Mouse (Mus musculus): ENCODE measurements around the gene Adh6b.
"Not testable (repeated sequence)": the region's sequence is repeated elsewhere in the genome, so short reads cannot be mapped to it uniquely, and the experiment has no call there.

Gene Adh6b

GRCm38 (mm10) chr3:138360721-138361120 lies 19.1 kb downstream of the Adh6b start:
- no peak for DNase-seq (ENCODE audit: low read depth, low spot score)

GRCm38 (mm10) chr3:138362920-138363319 lies 21.3 kb downstream of the Adh6b start:
- DNase-seq (ENCODE audit: low read depth, low spot score), result no peak

- no peak for DNase-seq (ENCODE audit: low read depth, low spot score)
Observed at GRCm38 (mm10) chr3:138366181-138366580, 24.6 kb downstream of the Adh6b start.

GRCm38 (mm10) chr3:138369546-138369945 lies 28.0 kb downstream of the Adh6b start:
- no peak for DNase-seq (ENCODE audit: low read depth, low spot score)

GRCm38 (mm10) chr3:138370289-138370688 lies 28.7 kb downstream of the Adh6b start:
- not testable (repeated sequence) for DNase-seq (ENCODE audit: low read depth, low spot score)

- no peak for DNase-seq (ENCODE audit: low read depth, low spot score)
Observed at GRCm38 (mm10) chr3:138373920-138374319, 32.3 kb downstream of the Adh6b start.

GRCm38 (mm10) chr3:138375148-138375547 lies 33.6 kb downstream of the Adh6b start:
- no peak for DNase-seq (ENCODE audit: low read depth, low spot score)

- no peak for DNase-seq (ENCODE audit: low read depth, low spot score)
Observed at GRCm38 (mm10) chr3:138381133-138381532, 39.6 kb downstream of the Adh6b start.

- DNase-seq (ENCODE audit: low read depth, low spot score), result no peak
Observed at GRCm38 (mm10) chr3:138387155-138387554, 45.6 kb downstream of the Adh6b start.

GRCm38 (mm10) chr3:138404872-138405271 lies 63.3 kb downstream of the Adh6b start:
- no peak for DNase-seq (ENCODE audit: low read depth, low spot score)

GRCm38 (mm10) chr3:138405341-138405740 lies 63.8 kb downstream of the Adh6b start:
- DNase-seq (ENCODE audit: low read depth, low spot score), result peak; percentile 32

- no peak for DNase-seq (ENCODE audit: low read depth, low spot score)
Observed at GRCm38 (mm10) chr3:138405840-138406239, 64.3 kb downstream of the Adh6b start.

- no peak for DNase-seq (ENCODE audit: low read depth, low spot score)
Observed at GRCm38 (mm10) chr3:138407920-138408319, 66.3 kb downstream of the Adh6b start.
